Mouse (Mus musculus) liver, adult 2 months (tissue): ENCODE data around the gene Ntn4. TPM values are rescaled to one million over a fixed set of nuclear protein-coding genes. Genes with fewer than 3 reads are reported as not detected.
A peak's percentile ranks its signal among the peaks of the same experiment; 100 is the strongest.

Experiments
- DNase-seq: peaks from one replicate; pipeline ENCODE4 v3.0.0-alpha.2; 2011; ENCODE audit warnings: low read depth, low spot score; ENCODE audit errors: extremely low read depth
- H3K27ac ChIP-seq: fragments of 200-500 bp; replicated peaks from 2 replicates; pipeline ENCODE4 v1.5.1; 2012; ENCODE audit warnings: low read depth, mild to moderate bottlenecking, control low read depth, inconsistent platforms, low read length; ENCODE audit not compliant: insufficient read depth
- H3K27me3 ChIP-seq: fragments of 200-500 bp; 2 replicates; pipeline ENCODE4 v1.6.1; 2012; ENCODE audit warnings: mild to moderate bottlenecking, moderate library complexity, low read length, inconsistent platforms; ENCODE audit not compliant: control insufficient read depth, insufficient read depth
- H3K36me3 ChIP-seq: fragments of 200-500 bp; 2 replicates; pipeline ENCODE4 v1.6.1; 2012; ENCODE audit warnings: low read length, inconsistent platforms; ENCODE audit not compliant: control insufficient read depth, insufficient read depth
- H3K4me1 ChIP-seq: fragments of 200-500 bp; 2 replicates; pipeline ENCODE4 v1.6.1; 2011; ENCODE audit warnings: low read length; ENCODE audit not compliant: control insufficient read depth, insufficient read depth
- H3K4me3 ChIP-seq: fragments of 200-500 bp; 2 replicates; pipeline ENCODE4 v1.5.1; 2011; ENCODE audit warnings: low read depth, mild to moderate bottlenecking, control low read depth, low read length, moderate library complexity; ENCODE audit not compliant: insufficient read depth
- H3K79me2 ChIP-seq: fragments of 200-500 bp; 2 replicates; pipeline ENCODE4 v1.6.1; 2012; ENCODE audit warnings: inconsistent platforms, mild to moderate bottlenecking, low read length, moderate library complexity; ENCODE audit not compliant: control insufficient read depth, insufficient read depth
- H3K9ac ChIP-seq: fragments of 200-500 bp; 2 replicates; pipeline ENCODE4 v1.6.1; 2012; ENCODE audit warnings: low read depth, mild to moderate bottlenecking, control low read depth, inconsistent platforms, low read length
- CTCF ChIP-seq: fragments of 200-500 bp; IDR thresholded peaks from 2 replicates; pipeline ENCODE4 v1.5.1; 2011; ENCODE audit warnings: low read depth, low read length, control low read depth
- POLR2A ChIP-seq: fragments of 200-500 bp; IDR thresholded peaks from 2 replicates; pipeline ENCODE4 v1.6.1; 2011; ENCODE audit warnings: low read length, control low read depth; ENCODE audit not compliant: insufficient read depth; ENCODE audit errors: extremely low read depth
- WGBS: fragments of 180-500 bp; shearing (Covaris S2); methylation state at CpG from one replicate; pipeline ENCODE4 v1.1.7; 2018; 5-methylcytosine and 5-hydroxymethylcytosine counted together
- polyA plus RNA-seq: library from polyadenylated mRNA; depleted of rRNA; stranded (reverse); fragments of >200 nt; gene quantifications from 2 replicates; pipeline ENCODE4 v1.2.3, GENCODE M21; 2012
- total RNA-seq: library from RNA; depleted of rRNA; stranded (reverse); fragments of >200 nt; gene quantifications from 2 replicates; pipeline ENCODE4 v1.2.3, GENCODE M21; 2014

Gene Ntn4
- total and polyA plus RNA-seq, 2 experiments, result 4.0 to 8.0 TPM

- Histone ChIP-seq H3K4me1 (peaks cover 3% of the 10 kb centered on the region; the same call in 1 of the 2 replicates), H3K79me2 (no peaks in the 10 kb centered on the region), H3K27me3 (no peaks in the 10 kb centered on the region), H3K9ac (no peak overlapping the region), H3K4me3 (no peak overlapping the region), H3K27ac (no peak overlapping the region), H3K36me3 (no peaks in the 10 kb centered on the region; the same call in 1 of the 2 replicates)
- no peak for TF ChIP-seq CTCF
- TF ChIP-seq POLR2A, result no peak
- WGBS, result 54% methylated on average over 6 of the region's 6 CpGs
- peak; percentile 18 for DNase-seq
These were observed 95.7 kb downstream of the Ntn4 start for GRCm38 (mm10) chr10:93736114-93736645.

GRCm38 (mm10) chr10:93737080-93737479, 96.6 kb downstream of the Ntn4 start:
- WGBS, result 93% methylated on average over 5 of the region's 5 CpGs
- H3K4me1 ChIP-seq, result peaks cover 3% of the 10 kb centered on the region; the same call in 1 of the 2 replicates

GRCm38 (mm10) chr10:93741446-93742096, 101.1 kb downstream of the Ntn4 start:
- Histone ChIP-seq H3K79me2 (no peaks in the 10 kb centered on the region), H3K4me3 (no peak overlapping the region), H3K27ac (peak overlapping the region; percentile 18; the same call in 1 of the 2 replicates), H3K27me3 (no peaks in the 10 kb centered on the region), H3K36me3 (no peaks in the 10 kb centered on the region), H3K4me1 (peaks cover 3% of the 10 kb centered on the region; the same call in 1 of the 2 replicates), H3K9ac (no peak overlapping the region)
- WGBS, result 86% methylated on average over 14 of the region's 14 CpGs
- no peak for DNase-seq
- no peak for TF ChIP-seq CTCF
- TF ChIP-seq POLR2A, result no peak

More at GRCm38 (mm10) chr10:93737080-93737479, 96.6 kb downstream of the Ntn4 start:
- no peaks in the 10 kb centered on the region for H3K79me2 ChIP-seq
- no peak overlapping the region for H3K27ac ChIP-seq
- H3K27me3 ChIP-seq, result no peaks in the 10 kb centered on the region
- no peak for DNase-seq
- TF ChIP-seq CTCF, result no peak
- H3K36me3 ChIP-seq, result no peaks in the 10 kb centered on the region; the same call in 1 of the 2 replicates
- no peak overlapping the region for H3K4me3 ChIP-seq
- H3K9ac ChIP-seq, result no peak overlapping the region

GRCm38 (mm10) chr10:93742097-93742446, 101.6 kb downstream of the Ntn4 start:
- no peak for DNase-seq
- TF ChIP-seq POLR2A (no peak), CTCF (no peak)
- H3K4me1 ChIP-seq, result peaks cover 3% of the 10 kb centered on the region; the same call in 1 of the 2 replicates
- H3K36me3 ChIP-seq, result no peaks in the 10 kb centered on the region
- H3K9ac ChIP-seq, result no peak overlapping the region
- H3K79me2 ChIP-seq, result no peaks in the 10 kb centered on the region
- no peaks in the 10 kb centered on the region for H3K27me3 ChIP-seq
- no peak overlapping the region for H3K4me3 ChIP-seq
- H3K27ac ChIP-seq, result no peak overlapping the region
- 71% methylated on average over 3 of the region's 3 CpGs for WGBS

GRCm38 (mm10) chr10:93742598-93742997, 102.1 kb downstream of the Ntn4 start:
- DNase-seq, result peak; percentile 12
- H3K79me2 ChIP-seq, result no peaks in the 10 kb centered on the region
- no peak overlapping the region for H3K9ac ChIP-seq
- TF ChIP-seq POLR2A (no peak), CTCF (no peak)
- H3K27me3 ChIP-seq, result no peaks in the 10 kb centered on the region
- H3K4me1 ChIP-seq, result peaks cover 3% of the 10 kb centered on the region; the same call in 1 of the 2 replicates
- H3K36me3 ChIP-seq, result no peaks in the 10 kb centered on the region
- no peak overlapping the region for H3K27ac ChIP-seq
- WGBS, result 67% methylated on average over 6 of the region's 6 CpGs
- H3K4me3 ChIP-seq, result no peak overlapping the region
